Mouse (Mus musculus) right cerebral cortex, adult 2 months (tissue): ENCODE results near the gene Ttyh2.
"Not testable (repeated sequence)": the region's sequence is repeated elsewhere in the genome, so short reads cannot be mapped to it uniquely, and the experiment has no call there.

Source experiments
- DNase-seq, 2 experiments: peaks; one replicate each; pipeline ENCODE4 v3.0.0; 2021 to 2022; ENCODE audit warnings: low spot score in 2 of 2

The Ttyh2 gene

GRCm38 (mm10) chr11:114662161-114662560 lies 13.1 kb upstream of the Ttyh2 start:
- no peak for DNase-seq

- peak; percentile 80 to 81 for DNase-seq
Observed at GRCm38 (mm10) chr11:114662746-114663362, 12.4 kb upstream of the Ttyh2 start.

- DNase-seq = no peak
Observed at GRCm38 (mm10) chr11:114664164-114664563, 11.1 kb upstream of the Ttyh2 start.

GRCm38 (mm10) chr11:114665463-114665862 lies 9.8 kb upstream of the Ttyh2 start:
- DNase-seq = no peak

GRCm38 (mm10) chr11:114666786-114667185 lies 8.4 kb upstream of the Ttyh2 start:
- DNase-seq = no peak

- DNase-seq = no peak
Observed at GRCm38 (mm10) chr11:114667236-114667931, 7.8 kb upstream of the Ttyh2 start.

GRCm38 (mm10) chr11:114667932-114668285 lies 7.3 kb upstream of the Ttyh2 start:
- DNase-seq = peak in 1 of 2 experiments; percentile 34

GRCm38 (mm10) chr11:114668301-114668710 lies 6.9 kb upstream of the Ttyh2 start, which contains the start of gene Rpl38:
Rpl38 (plus strand) TSS chr11:114668524.
- DNase-seq = peak; percentile 97 to 99

GRCm38 (mm10) chr11:114668741-114669623 lies 6.2 kb upstream of the Ttyh2 start:
- DNase-seq = peak; percentile 83 to 86

GRCm38 (mm10) chr11:114669651-114670168 lies 5.5 kb upstream of the Ttyh2 start:
- no peak for DNase-seq

GRCm38 (mm10) chr11:114671147-114671546 lies 4.1 kb upstream of the Ttyh2 start:
- no peak for DNase-seq

- DNase-seq = peak; percentile 46 to 63
Observed at GRCm38 (mm10) chr11:114672794-114673718, 2.2 kb upstream of the Ttyh2 start.

- DNase-seq = no peak
Observed at GRCm38 (mm10) chr11:114673719-114674050, 1.5 kb upstream of the Ttyh2 start.

- DNase-seq = no peak
Observed at GRCm38 (mm10) chr11:114674180-114674579, 1.1 kb upstream of the Ttyh2 start.

GRCm38 (mm10) chr11:114674796-114675195 lies 435 bp upstream of the Ttyh2 start:
- not testable (repeated sequence) for DNase-seq

- peak; percentile 48 to 50 for DNase-seq
Observed at GRCm38 (mm10) chr11:114675826-114676401, 683 bp downstream of the Ttyh2 start.

- no peak for DNase-seq
Observed at GRCm38 (mm10) chr11:114676431-114676830, 1.2 kb downstream of the Ttyh2 start.

GRCm38 (mm10) chr11:114676896-114677530 lies 1.8 kb downstream of the Ttyh2 start:
- no peak for DNase-seq

GRCm38 (mm10) chr11:114679582-114679981 lies 4.4 kb downstream of the Ttyh2 start:
- no peak for DNase-seq

- no peak for DNase-seq
Observed at GRCm38 (mm10) chr11:114680291-114680690, 5.1 kb downstream of the Ttyh2 start.
